Mouse (Mus musculus): ENCODE results near the gene Rps5.
"Not testable (repeated sequence)": the region's sequence is repeated elsewhere in the genome, so short reads cannot be mapped to it uniquely, and the experiment has no call there.

The Rps5 gene

DNA sequence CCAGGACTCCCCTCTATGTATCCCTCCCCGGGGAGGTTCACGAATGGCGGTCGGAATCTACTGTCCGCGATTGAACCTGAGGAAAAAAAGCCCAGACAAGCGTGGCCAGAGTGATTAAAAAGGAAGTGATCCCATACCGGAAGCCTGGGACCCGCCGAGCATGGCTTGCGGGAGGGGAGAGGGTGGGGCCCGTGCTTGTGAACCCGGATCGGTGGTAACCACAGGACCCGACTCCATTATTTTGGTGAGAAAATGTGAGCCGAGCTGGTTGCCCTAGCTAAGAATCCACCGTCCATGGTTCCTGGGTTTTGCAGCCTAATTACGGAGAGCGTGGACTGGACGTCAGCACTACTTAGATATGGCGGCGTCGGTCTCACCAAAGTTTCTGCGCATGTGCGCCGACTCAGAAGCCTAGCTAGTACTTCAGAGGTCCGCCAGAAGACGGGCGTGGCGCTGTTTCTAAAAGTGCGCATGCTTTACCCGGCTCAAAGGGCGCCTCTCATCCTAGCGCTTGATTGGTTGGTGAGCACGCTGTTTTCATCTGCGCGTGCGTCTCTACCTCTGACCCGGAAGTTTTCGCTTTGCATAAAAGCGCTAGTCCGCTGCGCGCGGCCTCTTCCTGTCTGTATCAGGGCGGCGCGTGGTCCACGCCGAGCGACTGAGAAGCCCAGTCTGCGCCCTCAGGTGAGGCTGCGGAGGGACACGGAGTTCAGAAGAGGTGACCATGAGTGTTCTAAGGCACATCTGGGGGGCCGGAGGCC lies at the start of gene Rps5:
Rps5 (plus strand) TSS at position 586 of the 761 bp plus-strand sequence.
- DNase-seq (ENCODE audit: low spot score in 2 of 2), result peak; percentile 94 to 98

DNA sequence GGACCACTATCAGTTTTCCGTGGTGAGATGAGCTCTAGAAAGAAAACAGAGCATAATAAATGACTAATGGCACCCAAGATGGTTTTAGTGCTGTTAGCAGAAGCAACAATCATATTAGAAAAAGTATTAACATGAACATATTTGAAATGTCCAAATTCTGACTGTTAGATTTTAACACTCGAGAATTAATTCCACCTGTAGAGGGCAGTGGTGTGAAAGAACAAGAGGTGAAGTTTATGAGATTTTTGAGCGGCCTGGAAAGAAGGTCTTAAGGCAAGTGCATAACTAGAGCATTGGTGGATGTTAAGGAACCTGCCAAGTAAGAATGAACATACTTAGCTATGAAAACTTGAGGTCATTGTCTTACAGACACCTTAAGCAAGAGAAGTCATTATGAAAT lies 47.8 kb upstream of the Rps5 start:
- DNase-seq (ENCODE audit: low spot score in 2 of 2), result no peak

DNA sequence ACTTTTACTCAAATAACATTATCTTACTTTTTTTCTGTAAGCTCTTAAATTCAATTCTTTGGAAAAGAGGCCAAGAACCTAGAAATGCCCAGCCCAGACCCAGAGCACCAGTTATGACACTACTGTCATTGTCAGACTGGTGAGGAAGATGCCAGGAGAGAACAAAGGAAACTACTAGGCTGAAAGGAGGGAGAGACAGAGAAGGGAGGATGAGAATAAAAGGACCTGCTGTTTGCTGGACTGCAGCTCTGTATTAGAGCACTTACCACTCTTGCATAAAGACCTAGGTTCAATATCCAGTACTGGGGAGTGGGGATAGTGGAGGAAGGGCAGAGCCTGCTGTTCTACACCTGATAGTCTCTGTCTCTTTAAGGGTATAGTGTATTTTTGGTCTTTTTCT lies 42.1 kb upstream of the Rps5 start:
- no peak for DNase-seq (ENCODE audit: low spot score in 2 of 2)

DNA sequence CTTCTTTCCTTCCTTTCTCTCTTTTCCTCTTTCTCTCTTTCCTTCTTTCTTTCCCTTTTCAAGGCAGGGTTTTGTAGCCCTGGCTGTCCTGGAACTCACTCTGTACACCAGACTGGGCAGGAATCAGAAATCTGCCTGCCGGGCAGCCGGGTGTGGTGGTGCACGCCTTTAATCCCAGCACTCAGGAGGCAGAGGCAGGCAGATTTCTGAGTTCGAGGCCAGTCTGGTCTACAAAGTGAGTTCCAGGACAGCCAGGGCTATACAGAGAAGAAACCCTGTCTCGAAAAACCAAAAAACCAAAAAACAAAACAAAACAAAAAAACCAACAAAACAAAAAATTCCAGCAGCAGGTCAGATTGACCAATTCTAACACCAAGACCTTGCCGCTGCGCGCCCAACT lies 41.6 kb upstream of the Rps5 start:
- not testable (repeated sequence) for DNase-seq (ENCODE audit: low spot score in 2 of 2)

DNA sequence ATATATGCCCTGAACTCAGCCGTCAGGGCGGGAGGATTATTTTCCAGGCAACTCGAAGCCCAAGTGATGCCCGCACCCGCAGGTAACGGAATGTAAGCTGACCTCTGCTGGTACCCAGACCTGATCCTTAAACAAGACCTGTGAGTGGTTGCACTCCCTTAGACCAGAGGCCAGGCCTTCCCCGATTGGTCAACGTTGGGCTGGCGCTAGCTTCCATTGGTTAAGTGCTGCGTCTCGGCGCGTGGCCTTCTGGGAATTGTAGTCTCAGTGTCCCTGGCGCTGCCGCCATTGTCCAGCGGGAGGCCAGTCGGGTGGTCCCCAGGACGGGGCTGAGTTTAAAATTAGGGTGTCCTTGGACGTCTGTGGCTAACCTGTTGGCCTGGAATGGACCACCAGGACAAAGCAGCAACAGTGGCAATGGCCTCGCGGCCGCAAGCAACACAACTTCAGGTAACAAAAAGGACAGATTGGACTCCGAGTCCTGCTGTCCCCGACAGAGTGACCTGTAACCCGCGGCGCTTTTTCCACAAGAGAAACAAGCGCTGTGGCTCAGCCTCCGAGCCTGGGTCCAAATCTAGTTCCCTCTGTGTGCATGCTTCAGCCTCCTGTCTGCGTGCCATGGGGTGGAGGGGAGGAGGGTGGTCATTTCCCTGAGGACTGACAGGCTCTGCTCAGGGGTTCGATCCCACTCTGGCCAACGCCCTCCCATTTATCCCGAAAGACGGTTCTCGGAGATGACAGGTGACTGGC lies 41.0 kb upstream of the Rps5 start, which contains the start of gene Zfp128:
Zfp128 (plus strand) TSS at position 267 of the 750 bp plus-strand sequence.
- DNase-seq (ENCODE audit: low spot score in 2 of 2), result peak; percentile 84 to 94

DNA sequence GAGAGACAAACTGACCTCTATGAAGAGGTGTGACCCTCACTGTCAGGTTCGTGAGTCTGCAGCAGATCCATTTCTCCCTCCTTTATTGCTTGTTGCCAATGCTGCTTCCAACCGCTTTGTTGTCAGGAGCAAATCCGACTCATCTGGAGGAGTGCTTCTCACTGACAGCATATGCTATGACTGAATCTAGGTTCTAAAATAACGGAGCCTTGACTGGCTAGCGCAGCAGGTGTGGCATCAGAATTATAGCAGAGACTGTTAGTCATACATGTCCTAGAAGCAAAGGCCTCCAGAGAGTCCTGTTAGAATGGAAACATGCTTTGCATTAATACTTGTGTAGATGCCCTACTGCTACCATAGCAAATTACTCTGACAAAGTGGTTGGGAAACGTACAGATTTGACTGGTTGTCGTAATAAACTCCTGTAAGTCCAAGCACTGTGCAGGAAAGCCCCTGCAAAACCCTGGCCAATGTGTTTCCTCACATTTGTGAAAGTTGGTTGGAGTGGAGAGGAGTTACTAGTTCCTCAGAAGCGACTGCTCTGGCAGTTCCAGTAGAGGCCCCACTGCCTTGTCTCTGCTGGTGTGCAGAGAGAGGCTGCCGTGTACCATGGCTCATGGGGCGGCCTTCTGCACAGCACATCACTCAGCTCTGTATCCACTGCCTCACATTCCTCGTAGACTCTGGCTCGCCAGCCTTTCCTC lies 35.4 kb upstream of the Rps5 start:
- DNase-seq (ENCODE audit: low spot score in 2 of 2), result no peak

DNA sequence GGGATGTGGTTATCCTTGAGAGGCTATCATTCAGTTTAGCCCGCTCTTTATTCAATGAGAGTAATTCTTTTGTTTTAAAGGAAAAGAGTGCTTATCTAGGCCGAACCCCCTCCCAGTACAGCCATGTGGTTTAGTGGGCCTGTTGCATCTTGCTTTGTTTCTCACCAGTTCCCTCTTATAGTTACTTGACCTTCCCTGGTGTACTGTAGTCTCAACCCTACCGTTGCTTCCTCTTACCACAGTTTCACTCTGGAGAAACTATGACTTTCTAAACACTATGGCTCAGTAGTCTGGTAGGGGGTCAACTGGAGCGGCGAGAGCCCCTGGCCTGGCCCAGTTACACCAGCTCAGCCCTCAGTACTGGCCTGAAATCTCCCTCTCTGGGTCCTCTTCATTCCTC lies 34.5 kb upstream of the Rps5 start:
- no peak for DNase-seq (ENCODE audit: low spot score in 2 of 2)

DNA sequence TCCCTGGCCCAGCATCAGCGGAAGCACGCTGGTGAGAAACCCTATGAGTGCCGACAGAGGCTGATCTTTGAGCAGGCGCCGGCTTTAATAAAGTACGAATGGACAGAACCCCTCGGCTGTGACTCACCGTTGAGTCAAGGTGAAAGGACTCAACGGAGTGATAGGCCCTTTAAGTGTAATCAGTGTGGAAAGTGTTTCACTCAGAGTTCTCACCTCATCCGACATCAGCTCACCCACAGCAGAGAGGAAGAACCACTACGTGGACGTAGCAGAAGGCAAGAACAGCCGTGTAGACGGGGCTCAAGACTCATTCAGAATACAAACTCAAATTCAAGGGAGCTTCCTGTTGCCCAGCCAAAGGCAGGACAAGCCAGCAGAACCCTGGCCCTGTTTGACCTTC lies 31.2 kb upstream of the Rps5 start:
- DNase-seq (ENCODE audit: low spot score in 2 of 2), result no peak

GRCm38 (mm10) chr7:12891334-12891733 lies 30.8 kb upstream of the Rps5 start:
- DNase-seq (ENCODE audit: low spot score in 2 of 2), result no peak

DNA sequence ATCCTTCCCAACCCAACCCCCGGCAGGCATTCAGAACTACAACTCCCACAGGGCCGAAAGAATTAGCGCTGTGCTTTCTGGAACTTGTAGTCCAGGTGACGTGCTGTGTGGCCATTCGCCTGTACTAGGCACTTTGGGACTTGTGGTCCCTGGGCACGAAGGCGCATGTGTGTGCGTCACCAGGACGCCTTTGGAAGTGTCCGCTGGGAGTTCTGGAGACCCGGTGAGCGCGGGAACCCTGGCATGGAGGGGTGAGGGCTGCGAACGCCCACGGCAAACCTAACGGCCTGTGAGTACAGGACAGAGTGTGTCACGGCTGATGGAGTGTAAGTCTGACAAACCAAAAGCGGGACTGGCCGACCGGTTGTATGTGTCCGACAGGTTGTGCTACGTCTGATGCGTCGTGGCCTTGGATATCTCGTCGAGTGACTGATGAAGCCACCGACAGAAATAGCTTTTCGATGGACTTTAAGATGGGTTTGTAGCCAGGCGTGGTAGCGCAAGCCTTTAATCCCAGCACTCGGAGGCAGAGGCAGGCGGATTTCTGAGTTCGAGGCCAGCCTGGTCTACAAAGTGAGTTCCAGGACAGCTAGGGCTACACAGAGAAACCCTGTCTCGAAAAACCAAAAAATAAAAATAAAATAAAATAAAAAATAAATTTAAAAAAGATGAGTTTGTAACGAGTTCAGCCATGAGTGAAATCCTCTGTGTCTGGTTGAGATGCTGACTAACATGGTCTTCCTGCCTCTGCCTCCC lies 24.3 kb upstream of the Rps5 start, which contains the start of gene Zscan22:
Zscan22 (plus strand) TSS at position 161 of the 756 bp plus-strand sequence.
- DNase-seq (ENCODE audit: low spot score in 2 of 2), result peak; percentile 67 to 85

GRCm38 (mm10) chr7:12901517-12901916 lies 20.6 kb upstream of the Rps5 start:
- DNase-seq (ENCODE audit: low spot score in 2 of 2), result no peak

GRCm38 (mm10) chr7:12903623-12904022 lies 18.5 kb upstream of the Rps5 start:
- peak in 1 of 2 experiments; percentile 31 for DNase-seq (ENCODE audit: low spot score in 2 of 2)

- no peak for DNase-seq (ENCODE audit: low spot score in 2 of 2)
Measured at GRCm38 (mm10) chr7:12905146-12905545, 16.9 kb upstream of the Rps5 start.

DNA sequence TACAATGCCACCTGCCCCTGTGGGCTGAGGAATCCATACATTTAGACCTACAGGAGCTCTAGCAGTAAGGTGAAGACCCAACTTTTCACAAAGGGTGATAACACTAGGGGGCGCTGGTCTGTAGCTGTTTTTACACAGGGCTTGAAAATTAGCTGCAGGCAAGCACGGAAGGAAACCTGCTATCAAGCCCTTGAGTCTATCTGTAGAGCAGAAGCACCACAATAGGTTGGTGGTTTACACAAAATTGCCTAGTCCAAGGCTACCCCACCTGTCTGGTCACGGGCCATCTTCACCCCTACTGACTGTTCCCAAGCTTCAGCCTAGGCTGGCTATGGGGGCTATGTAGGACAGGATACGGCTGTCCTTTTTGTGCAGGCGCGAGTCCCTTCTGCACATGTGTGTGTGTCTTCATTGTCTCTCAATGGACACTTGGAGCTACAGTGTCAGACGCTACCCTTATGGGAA lies 12.6 kb upstream of the Rps5 start:
- peak; percentile 86 to 93 for DNase-seq (ENCODE audit: low spot score in 2 of 2)

- DNase-seq (ENCODE audit: low spot score in 2 of 2), result peak; percentile 58 to 61
Measured at GRCm38 (mm10) chr7:12910181-12910668, 11.9 kb upstream of the Rps5 start.

DNA sequence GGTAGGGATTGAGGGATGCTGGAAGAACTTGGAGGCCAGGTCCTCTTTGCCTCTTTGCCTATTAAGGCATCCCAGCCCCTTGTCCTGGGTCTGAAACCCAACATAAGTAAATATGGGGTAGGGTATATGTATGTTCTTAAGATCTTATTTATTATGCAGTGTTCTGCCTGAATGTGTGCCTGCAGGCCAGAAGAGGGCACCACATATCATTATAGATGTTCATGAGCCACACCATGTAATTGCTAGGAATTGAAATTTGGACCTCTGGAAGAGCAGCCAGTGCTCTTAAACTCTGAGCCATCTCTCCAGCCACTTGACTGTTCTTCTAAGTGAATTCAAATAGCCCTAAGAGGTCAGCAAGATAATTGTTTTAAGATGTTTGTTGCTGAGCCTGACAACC lies 8.5 kb upstream of the Rps5 start:
- DNase-seq (ENCODE audit: low spot score in 2 of 2), result no peak

DNA sequence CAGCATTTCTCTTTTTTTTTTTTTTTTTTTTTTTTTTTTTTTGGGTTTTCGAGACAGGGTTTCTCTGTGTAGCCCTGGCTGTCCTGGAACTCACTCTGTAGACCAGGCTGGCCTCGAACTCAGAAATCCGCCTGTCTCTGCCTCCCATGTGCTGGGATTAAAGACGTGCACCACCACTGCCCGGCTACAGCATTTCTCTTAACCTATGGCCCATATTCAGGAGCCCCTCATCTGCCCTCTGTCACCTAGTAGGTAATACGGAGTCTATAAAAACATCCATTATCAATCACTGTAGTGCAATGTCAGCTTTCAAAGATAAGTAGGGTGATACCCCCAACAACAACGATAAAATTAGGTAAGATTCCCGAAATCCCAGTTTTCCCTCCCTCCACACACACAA lies 1.6 kb upstream of the Rps5 start:
- DNase-seq (ENCODE audit: low spot score in 2 of 2), result not testable (repeated sequence)

DNA sequence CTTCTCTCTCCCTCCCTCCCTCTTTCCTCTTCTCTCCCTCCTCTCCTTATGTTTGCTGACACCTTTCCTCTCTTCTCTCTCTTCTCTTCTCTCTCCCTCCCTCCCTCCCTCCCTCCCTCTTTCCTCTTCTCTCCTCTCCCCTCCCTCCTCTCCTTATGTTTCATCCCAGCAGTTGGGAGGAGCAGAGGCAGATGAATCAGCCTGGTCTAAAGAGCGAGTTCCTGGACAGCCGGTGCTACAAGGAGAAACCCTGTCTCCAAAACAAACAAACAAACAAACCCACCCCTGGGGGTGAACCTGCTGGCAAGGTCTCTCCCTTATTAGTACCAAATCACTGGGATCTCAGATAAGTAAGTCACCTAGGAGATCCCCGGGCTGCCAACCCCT lies 779 bp upstream of the Rps5 start:
- DNase-seq (ENCODE audit: low spot score in 2 of 2), result no peak

DNA sequence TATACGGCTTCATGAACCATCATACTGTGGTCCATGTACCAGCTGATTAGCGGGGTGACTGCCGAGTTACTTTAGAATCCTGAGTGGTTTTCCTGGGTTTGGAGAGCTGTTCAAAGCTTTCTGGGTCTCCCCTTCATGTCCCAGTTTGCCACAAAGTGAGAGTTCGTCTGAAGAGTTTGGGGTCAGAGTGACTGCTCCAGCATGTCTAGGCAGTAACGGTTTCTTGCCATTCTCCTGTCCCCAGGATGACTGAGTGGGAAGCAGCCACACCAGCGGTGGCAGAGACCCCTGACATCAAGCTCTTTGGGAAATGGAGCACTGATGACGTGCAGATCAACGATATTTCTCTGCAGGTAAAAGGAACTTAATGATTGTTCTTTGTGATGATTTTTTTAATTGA lies 639 bp downstream of the Rps5 start:
- peak in 1 of 2 experiments; percentile 16 for DNase-seq (ENCODE audit: low spot score in 2 of 2)

- no peak for DNase-seq (ENCODE audit: low spot score in 2 of 2)
Measured at GRCm38 (mm10) chr7:12926316-12926715, 4.2 kb downstream of the Rps5 start.

- peak in 1 of 2 experiments; percentile 18 for DNase-seq (ENCODE audit: low spot score in 2 of 2)
Measured at GRCm38 (mm10) chr7:12927191-12927680, 5.1 kb downstream of the Rps5 start, which contains the start of gene Rnf225. TSS of gene Rnf225 (plus strand) at chr7:12927416.
